Mouse (Mus musculus): ENCODE data around the gene D330045A20Rik. TPM values are rescaled to one million over a fixed set of nuclear protein-coding genes. Genes with fewer than 3 reads are reported as not detected.
"Not testable (repeated sequence)": the region's sequence is repeated elsewhere in the genome, so short reads cannot be mapped to it uniquely, and the experiment has no call there.

The D330045A20Rik gene
- total RNA-seq (2017), result 2.1 and 4.0 TPM in 2 replicates

GRCm38 (mm10) chrX:139480022-139480894 lies at the start of gene D330045A20Rik:
TSS of gene D330045A20Rik (plus strand) at chrX:139480367.
- ATAC-seq (replicated peaks; ENCODE audit: low read depth, poor library complexity, severe bottlenecking), result peak; percentile 87

- ATAC-seq (replicated peaks; ENCODE audit: low read depth, poor library complexity, severe bottlenecking), result peak; percentile 100
These were observed 47.6 kb upstream of the D330045A20Rik start for GRCm38 (mm10) chrX:139432550-139432949.

GRCm38 (mm10) chrX:139435202-139435601 lies 45.0 kb upstream of the D330045A20Rik start:
- no peak for ATAC-seq (replicated peaks; ENCODE audit: low read depth, poor library complexity, severe bottlenecking)

- ATAC-seq (replicated peaks; ENCODE audit: low read depth, poor library complexity, severe bottlenecking), result not testable (repeated sequence)
These were observed 39.1 kb upstream of the D330045A20Rik start for GRCm38 (mm10) chrX:139441057-139441456.

GRCm38 (mm10) chrX:139456812-139457211 lies 23.4 kb upstream of the D330045A20Rik start:
- no peak for ATAC-seq (replicated peaks; ENCODE audit: low read depth, poor library complexity, severe bottlenecking)

- ATAC-seq (replicated peaks; ENCODE audit: low read depth, poor library complexity, severe bottlenecking), result no peak
These were observed 1.9 kb downstream of the D330045A20Rik start for GRCm38 (mm10) chrX:139482083-139482482.

- ATAC-seq (replicated peaks; ENCODE audit: low read depth, poor library complexity, severe bottlenecking), result 0 out of 2 replicates have a peak, but pooled peaks have one; percentile 40
These were observed 4.8 kb downstream of the D330045A20Rik start for GRCm38 (mm10) chrX:139484974-139485373.

GRCm38 (mm10) chrX:139516156-139516555 lies 36.0 kb downstream of the D330045A20Rik start:
- no peak for ATAC-seq (replicated peaks; ENCODE audit: low read depth, poor library complexity, severe bottlenecking)

- ATAC-seq (replicated peaks; ENCODE audit: low read depth, poor library complexity, severe bottlenecking), result no peak
These were observed 39.1 kb downstream of the D330045A20Rik start for GRCm38 (mm10) chrX:139519251-139519650.

- no peak for ATAC-seq (replicated peaks; ENCODE audit: low read depth, poor library complexity, severe bottlenecking)
These were observed 44.3 kb downstream of the D330045A20Rik start for GRCm38 (mm10) chrX:139524303-139525091.

GRCm38 (mm10) chrX:139525724-139526123 lies 45.6 kb downstream of the D330045A20Rik start:
- no peak for ATAC-seq (replicated peaks; ENCODE audit: low read depth, poor library complexity, severe bottlenecking)

GRCm38 (mm10) chrX:139526984-139527383 lies 46.8 kb downstream of the D330045A20Rik start:
- ATAC-seq (replicated peaks; ENCODE audit: low read depth, poor library complexity, severe bottlenecking), result no peak

- ATAC-seq (replicated peaks; ENCODE audit: low read depth, poor library complexity, severe bottlenecking), result no peak
These were observed 49.5 kb downstream of the D330045A20Rik start for GRCm38 (mm10) chrX:139529678-139530077.

- ATAC-seq (replicated peaks; ENCODE audit: low read depth, poor library complexity, severe bottlenecking), result no peak
These were observed 52.1 kb downstream of the D330045A20Rik start for GRCm38 (mm10) chrX:139532293-139532692.

GRCm38 (mm10) chrX:139537641-139538397 lies 57.7 kb downstream of the D330045A20Rik start:
- ATAC-seq (replicated peaks; ENCODE audit: low read depth, poor library complexity, severe bottlenecking), result no peak

- no peak for ATAC-seq (replicated peaks; ENCODE audit: low read depth, poor library complexity, severe bottlenecking)
These were observed 63.6 kb downstream of the D330045A20Rik start for GRCm38 (mm10) chrX:139543726-139544125.

GRCm38 (mm10) chrX:139550456-139550855 lies 70.3 kb downstream of the D330045A20Rik start:
- ATAC-seq (replicated peaks; ENCODE audit: low read depth, poor library complexity, severe bottlenecking), result peak; percentile 60; the same call in 1 of the 2 replicates

- ATAC-seq (replicated peaks; ENCODE audit: low read depth, poor library complexity, severe bottlenecking), result 0 out of 2 replicates have a peak, but pooled peaks have one; percentile 39
These were observed 71.9 kb downstream of the D330045A20Rik start for GRCm38 (mm10) chrX:139552090-139552489.

- no peak for ATAC-seq (replicated peaks; ENCODE audit: low read depth, poor library complexity, severe bottlenecking)
These were observed 82.2 kb downstream of the D330045A20Rik start for GRCm38 (mm10) chrX:139562255-139562924.
